Mouse (Mus musculus) G1E (cell line): Measurements from ENCODE around the gene Stx6. TPM values are rescaled to one million over a fixed set of nuclear protein-coding genes. Genes with fewer than 3 reads are reported as not detected.

Experiments
- ATAC-seq: 2 replicates; pipeline ENCODE4 v1.8.0; 2016; ENCODE audit warnings: mild to moderate bottlenecking; ENCODE audit not compliant: insufficient number of reproducible peaks, poor library complexity, low FRiP score, severe bottlenecking; ENCODE audit errors: extremely low read depth
- DNase-seq: peaks from one replicate; pipeline ENCODE4 v3.0.0; 2012; ENCODE audit warnings: low spot score
- H3K27me3 ChIP-seq: 2 replicates; pipeline ENCODE4 v1.6.1; 2012; ENCODE audit warnings: mild to moderate bottlenecking, low read length, inconsistent platforms; ENCODE audit not compliant: insufficient read depth
- H3K36me3 ChIP-seq: replicated peaks from 2 replicates; pipeline ENCODE3; 2012; ENCODE audit warnings: mild to moderate bottlenecking, inconsistent platforms
- H3K4me1 ChIP-seq: 2 replicates; pipeline ENCODE4 v1.6.1; 2012; ENCODE audit warnings: low read depth, low read length, inconsistent platforms, mixed read lengths; ENCODE audit not compliant: insufficient read depth
- H3K4me3 ChIP-seq: 2 replicates; pipeline ENCODE4 v1.5.1; 2012; ENCODE audit warnings: low read depth, mild to moderate bottlenecking, inconsistent platforms, low read length, moderate library complexity, mixed read lengths
- H3K9me3 ChIP-seq: replicated peaks from 2 replicates; pipeline ENCODE4 v1.6.1; 2012; ENCODE audit warnings: inconsistent platforms
- CTCF ChIP-seq: IDR thresholded peaks from 2 replicates; pipeline ENCODE4 v1.5.1; 2012; ENCODE audit warnings: low read depth, low read length, inconsistent platforms, mixed read lengths
- GATA1 ChIP-seq: IDR thresholded peaks from 2 replicates; pipeline ENCODE4 v1.6.1; 2012; ENCODE audit warnings: borderline replicate concordance, low read length, inconsistent platforms, mixed read lengths
- GATA2 ChIP-seq: IDR thresholded peaks from 2 replicates; pipeline ENCODE4 v1.6.1; 2012; ENCODE audit warnings: low read depth, low read length, inconsistent platforms, borderline replicate concordance
- POLR2AphosphoS5 ChIP-seq: IDR thresholded peaks from 2 replicates; pipeline ENCODE4 v1.6.1; 2012; ENCODE audit warnings: low read depth, low read length, inconsistent platforms; ENCODE audit not compliant: insufficient replicate concordance
- TAL1 ChIP-seq: conservative IDR thresholded peaks from 2 replicates; pipeline ENCODE4 v1.6.1; 2012; ENCODE audit warnings: low read depth, low read length, inconsistent platforms, mixed read lengths
- polyA plus RNA-seq: library from polyadenylated mRNA; stranded (reverse); fragments of >175 nt; gene quantifications from 2 replicates; pipeline ENCODE4 v1.2.3, GENCODE M21; 2012
- total RNA-seq, 2 experiments: library from RNA; stranded (forward) in 1 of 2; stranded (reverse) in 1 of 2; fragments of 200-1000 nt in 1 of 2; fragments of >200 nt in 1 of 2; fragmentation: Nextera tagmentation in 1 of 2; gene quantifications; 2 replicates each; pipeline ENCODE4 v1.2.3; 2014 to 2017

The Stx6 gene
- total and polyA plus RNA-seq, 3 experiments, result 27.5 to 117 (median 60.5) TPM

DNA sequence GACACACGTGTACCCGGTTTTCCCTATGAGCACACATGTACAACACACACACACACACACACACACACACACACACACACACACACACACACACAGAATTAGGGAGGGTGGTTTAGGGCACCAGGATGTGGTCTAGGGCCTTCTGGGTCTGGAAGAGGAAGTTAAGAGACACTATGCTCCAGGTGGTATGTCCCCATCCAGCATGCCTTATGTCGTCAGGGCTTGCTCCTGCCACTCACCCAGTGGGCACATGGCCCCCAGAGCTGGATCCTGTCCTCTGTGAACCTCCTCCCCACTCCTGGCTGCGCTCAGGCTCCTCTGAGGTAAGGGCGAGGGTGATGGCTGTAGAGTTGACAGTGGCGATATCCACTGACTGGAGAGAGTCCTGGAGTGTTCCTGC, 64.5 kb downstream of the Stx6 start:
- Histone ChIP-seq H3K36me3 (no peaks in the 10 kb centered on the region), H3K9me3 (no peaks in the 10 kb centered on the region), H3K27me3 (peaks cover 58% of the 10 kb centered on the region), H3K4me1 (peaks cover 24% of the 10 kb centered on the region), H3K4me3 (peak overlapping the region; percentile 39; the same call in 1 of the 2 replicates)
- TF ChIP-seq TAL1 (no peak), GATA2 (no peak), CTCF (no peak), GATA1 (no peak), POLR2AphosphoS5 (no peak)
- peak; percentile 58 for DNase-seq
- ATAC-seq, result no peak

DNA sequence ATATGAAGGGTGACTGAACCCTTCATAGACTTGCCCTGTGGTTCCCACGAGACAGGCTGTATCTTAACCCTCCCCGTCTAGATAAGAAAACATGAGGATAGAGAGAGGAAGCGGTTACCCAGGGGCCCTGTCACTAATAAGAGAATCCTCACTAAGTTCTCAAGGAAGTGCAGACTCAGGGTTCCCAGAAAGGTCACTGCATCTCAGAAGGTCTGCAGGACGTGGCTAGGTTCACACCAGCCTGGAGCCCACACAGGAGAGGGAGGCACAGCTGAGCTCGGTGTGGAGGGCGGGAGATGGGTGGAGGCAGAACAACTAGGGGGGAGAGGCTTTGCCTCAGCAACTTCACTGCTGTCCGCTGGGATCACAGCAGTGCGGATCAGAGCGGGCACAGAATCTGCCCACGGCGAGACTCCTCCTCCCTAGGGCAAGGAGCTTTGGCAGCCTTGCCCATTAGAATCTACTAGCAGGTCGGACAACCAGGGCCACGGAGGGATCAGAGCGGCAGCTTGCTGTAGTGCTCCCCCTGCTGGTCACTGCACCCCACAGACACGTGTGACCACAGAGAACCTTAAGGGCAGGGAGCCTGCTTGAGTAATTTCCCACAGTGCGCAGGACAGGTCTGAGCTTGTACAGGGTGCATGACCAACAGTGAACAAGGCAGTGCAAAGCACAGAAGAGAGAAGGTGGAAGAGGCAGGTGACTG, 65.5 kb downstream of the Stx6 start:
- Histone ChIP-seq H3K9me3 (no peaks in the 10 kb centered on the region), H3K4me3 (peak overlapping the region; percentile 51; the same call in 1 of the 2 replicates), H3K36me3 (no peaks in the 10 kb centered on the region), H3K4me1 (peaks cover 22% of the 10 kb centered on the region), H3K27me3 (peaks cover 57% of the 10 kb centered on the region)
- TF ChIP-seq GATA1, result no peak
- TF ChIP-seq CTCF, result peak; percentile 77
- ATAC-seq (peak; percentile 66), DNase-seq (peak; percentile 78)

DNA sequence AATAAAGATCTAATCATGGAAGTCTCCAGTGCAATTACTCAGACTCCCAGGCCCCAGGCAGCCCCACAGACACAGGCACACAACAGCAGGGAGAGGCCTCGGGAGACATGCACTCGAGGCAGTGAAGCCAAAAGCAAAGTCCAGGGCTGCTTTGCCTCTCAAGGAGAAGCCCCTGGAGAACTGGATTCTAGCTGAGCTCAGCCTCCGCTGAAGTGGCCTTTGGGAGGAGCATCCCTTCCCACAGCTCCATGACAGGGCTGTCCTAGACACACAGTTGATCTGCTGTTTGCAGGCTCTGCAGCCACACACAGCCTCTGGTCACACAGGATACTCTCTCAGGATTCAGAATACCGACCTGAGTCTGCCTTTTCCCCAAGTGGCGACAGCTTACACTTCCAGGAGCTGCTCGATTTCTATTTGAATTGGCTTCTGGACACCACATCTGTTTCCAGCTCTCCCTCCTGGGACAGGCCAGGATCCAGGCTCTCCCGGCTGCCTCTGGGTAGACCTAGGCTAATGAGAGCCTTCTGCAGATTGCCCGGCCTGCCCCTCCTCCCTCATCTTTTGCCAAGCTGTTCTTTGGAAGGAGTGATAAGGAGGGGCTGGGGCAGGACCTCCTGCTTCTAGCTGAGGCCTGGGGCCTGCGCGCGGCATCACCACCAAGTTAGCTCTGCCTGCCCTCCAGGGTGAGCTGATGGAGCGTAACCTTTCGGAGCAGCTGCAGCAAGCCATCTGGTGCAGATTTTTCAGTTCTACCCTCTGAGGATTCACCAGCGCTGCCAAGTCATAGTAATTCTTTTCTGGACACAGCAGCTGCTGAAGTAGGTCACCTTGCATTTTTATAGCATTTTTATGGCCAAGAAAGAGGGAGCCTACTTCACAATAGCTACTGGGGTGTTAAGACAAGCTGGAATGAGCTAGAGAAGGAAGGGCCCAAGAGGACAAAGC, 71.2 kb downstream of the Stx6 start:
- H3K9me3 ChIP-seq, result no peaks in the 10 kb centered on the region
- no peak overlapping the region for H3K4me3 ChIP-seq
- no peaks in the 10 kb centered on the region for H3K36me3 ChIP-seq
- TF ChIP-seq POLR2AphosphoS5 (no peak), GATA1 (no peak), TAL1 (no peak), CTCF (no peak), GATA2 (no peak)
- H3K4me1 ChIP-seq, result no peaks in the 10 kb centered on the region
- ATAC-seq (no peak), DNase-seq (no peak)
- H3K27me3 ChIP-seq, result peaks cover 47% of the 10 kb centered on the region

DNA sequence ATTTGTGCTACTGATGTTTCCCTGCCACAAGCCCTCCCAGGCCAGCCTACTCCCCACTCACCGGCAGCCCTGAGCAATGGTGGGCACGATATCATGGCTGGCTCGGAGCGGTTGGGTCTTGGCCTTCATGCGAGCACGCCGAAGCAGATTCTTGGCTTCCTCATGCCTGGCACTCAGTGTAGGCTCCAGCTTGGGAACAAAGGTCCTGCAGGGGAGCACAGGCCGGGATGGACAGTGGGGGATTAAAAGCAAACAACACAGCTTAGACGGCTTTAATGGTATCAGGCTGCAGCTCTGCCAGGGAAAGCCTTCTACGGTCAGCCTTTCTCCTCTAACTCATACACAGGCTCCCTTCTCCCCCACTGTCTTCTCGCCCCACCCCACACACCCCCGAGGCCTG, 73.9 kb downstream of the Stx6 start:
- no peak for DNase-seq
- Histone ChIP-seq H3K36me3 (no peaks in the 10 kb centered on the region), H3K4me3 (no peak overlapping the region), H3K4me1 (no peaks in the 10 kb centered on the region), H3K9me3 (no peaks in the 10 kb centered on the region), H3K27me3 (peaks cover 41% of the 10 kb centered on the region)
- no peak for TF ChIP-seq CTCF
- TF ChIP-seq TAL1, result no peak
- no peak for TF ChIP-seq GATA1
- TF ChIP-seq POLR2AphosphoS5, result no peak
- no peak for ATAC-seq

DNA sequence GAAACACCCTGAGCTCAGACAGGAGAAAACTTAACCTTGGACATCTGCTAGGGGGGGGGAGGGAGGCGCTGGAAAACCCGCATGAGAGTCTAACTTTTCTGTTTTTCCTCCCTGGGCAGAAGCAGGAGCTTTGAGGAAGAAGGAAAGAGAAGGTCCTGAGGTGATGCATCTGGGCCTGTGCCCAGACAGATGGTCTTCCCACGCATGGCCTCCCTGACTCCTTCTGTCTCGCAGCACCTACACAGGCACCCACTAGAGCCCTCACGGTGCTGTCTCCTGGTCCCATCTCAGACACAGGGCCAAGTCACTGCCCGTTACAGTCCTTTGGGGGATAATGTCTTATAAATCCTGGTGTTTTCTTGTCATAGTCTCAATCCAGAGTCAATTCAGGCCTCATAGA, 74.3 kb downstream of the Stx6 start:
- Histone ChIP-seq H3K36me3 (no peaks in the 10 kb centered on the region), H3K4me3 (no peak overlapping the region), H3K4me1 (no peaks in the 10 kb centered on the region), H3K27me3 (peaks cover 40% of the 10 kb centered on the region), H3K9me3 (no peaks in the 10 kb centered on the region)
- no peak for DNase-seq
- no peak for TF ChIP-seq CTCF
- TF ChIP-seq POLR2AphosphoS5, result no peak
- TF ChIP-seq GATA1, result no peak
- no peak for TF ChIP-seq GATA2
- TF ChIP-seq TAL1, result no peak
- ATAC-seq, result no peak

DNA sequence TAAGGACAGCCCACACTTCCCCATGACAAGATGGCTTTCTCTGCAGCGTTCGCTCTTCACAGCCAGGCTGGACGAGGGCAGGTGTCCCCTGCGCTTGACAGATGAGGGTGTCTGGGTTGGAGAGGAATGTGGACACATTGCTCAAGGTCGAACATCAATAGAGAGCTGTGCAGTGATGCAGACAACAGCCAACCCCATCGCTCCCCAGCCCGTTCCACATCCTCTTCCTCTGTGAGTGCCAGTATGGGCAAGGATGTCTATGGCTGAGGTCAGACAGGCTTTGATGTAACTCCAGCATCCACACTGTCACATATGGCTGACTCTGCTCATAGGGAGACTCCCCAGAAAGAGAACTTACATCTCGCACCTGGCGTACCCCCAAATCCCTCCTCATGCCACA, 74.9 kb downstream of the Stx6 start:
- Histone ChIP-seq H3K4me1 (no peaks in the 10 kb centered on the region), H3K36me3 (no peaks in the 10 kb centered on the region), H3K4me3 (no peak overlapping the region), H3K9me3 (no peaks in the 10 kb centered on the region), H3K27me3 (peaks cover 39% of the 10 kb centered on the region)
- TF ChIP-seq CTCF (no peak), GATA2 (no peak), TAL1 (no peak), GATA1 (no peak), POLR2AphosphoS5 (no peak)
- DNase-seq (no peak), ATAC-seq (no peak)
